Mouse (Mus musculus): ENCODE measurements at regions not wholly inside any gene's neighbourhood (a gene's known extent, or its start where the extent isn't known, plus 50 kb on each side); places are given as distances from the start of the nearest gene placed in this dataset.

GRCm38 (mm10) chr10:125072401-125072800 is 316.9 kb downstream of the Slc16a7 start:
- no peak for TF ChIP-seq EP300 (IDR thresholded peaks at IDR 0.05)
- TF ChIP-seq CTCF (IDR thresholded peaks at IDR 0.05): no peak
